Mouse (Mus musculus) left cerebral cortex, adult 2 months (tissue): ENCODE measurements around the gene Hspe1. TPM values are rescaled to one million over a fixed set of nuclear protein-coding genes. Genes with fewer than 3 reads are reported as not detected.

ENCODE experiments used
- DNase-seq, 2 experiments: peaks; one replicate each; pipeline ENCODE4 v3.0.0; 2021 to 2022; ENCODE audit warnings: low spot score in 2 of 2, mixed read lengths in 1 of 2; ENCODE audit errors: extremely low spot score in 1 of 2
- H3K27ac ChIP-seq: fragments of 200-600 bp; 2 replicates; pipeline ENCODE4 v1.8.1; 2022
- H3K4me3 ChIP-seq: fragments of 200-600 bp; 2 replicates; pipeline ENCODE4 v1.8.1; 2022
- CTCF ChIP-seq: fragments of 200-600 bp; IDR thresholded peaks from 2 replicates; pipeline ENCODE4 v1.8.1; 2022; ENCODE audit warnings: antibody characterized with exemption, mild to moderate bottlenecking, moderate library complexity
- intact Hi-C: fragments of 180-260 bp; cut with DNase I; formaldehyde crosslinking; loops from one replicate; pipeline ENCODE4 v1.15.1; 2025
- total RNA-seq, 2 experiments: library from RNA; stranded (reverse); gene quantifications; 2 replicates each; pipeline ENCODE4 v1.2.3; 2021

Gene Hspe1
- total RNA-seq, 2 experiments from 2014 or later: 81.1 to 84.2 TPM

DNA sequence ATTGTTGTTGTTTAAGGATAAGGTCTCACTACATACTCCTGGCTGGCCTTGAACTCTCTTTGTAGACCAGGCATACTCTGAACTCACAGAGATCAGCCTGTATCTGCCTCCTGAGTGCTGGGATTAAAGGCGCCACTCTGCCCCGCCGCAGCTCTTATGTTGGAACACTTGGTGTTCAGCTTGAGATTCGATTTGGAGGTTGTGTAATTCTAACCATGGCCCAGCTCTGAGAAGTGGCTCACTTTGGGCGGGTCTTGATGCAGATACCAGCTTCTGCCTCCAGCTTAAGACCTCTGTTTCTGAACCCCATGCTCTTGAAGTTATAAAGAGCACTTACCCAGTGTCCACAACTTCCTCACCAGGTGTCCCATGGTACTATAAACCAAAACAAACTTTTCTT, 41.8 kb downstream of the Hspe1 start:
- Histone ChIP-seq H3K27ac (no peak overlapping the region), H3K4me3 (no peak overlapping the region)
- DNase-seq: no peak
- no peak for TF ChIP-seq CTCF
- intact Hi-C loops: loop anchor here (2.0 kb wide), 2 partner anchors 29 to 103 kb away; partner anchors contain the start of gene Sf3b1

DNA sequence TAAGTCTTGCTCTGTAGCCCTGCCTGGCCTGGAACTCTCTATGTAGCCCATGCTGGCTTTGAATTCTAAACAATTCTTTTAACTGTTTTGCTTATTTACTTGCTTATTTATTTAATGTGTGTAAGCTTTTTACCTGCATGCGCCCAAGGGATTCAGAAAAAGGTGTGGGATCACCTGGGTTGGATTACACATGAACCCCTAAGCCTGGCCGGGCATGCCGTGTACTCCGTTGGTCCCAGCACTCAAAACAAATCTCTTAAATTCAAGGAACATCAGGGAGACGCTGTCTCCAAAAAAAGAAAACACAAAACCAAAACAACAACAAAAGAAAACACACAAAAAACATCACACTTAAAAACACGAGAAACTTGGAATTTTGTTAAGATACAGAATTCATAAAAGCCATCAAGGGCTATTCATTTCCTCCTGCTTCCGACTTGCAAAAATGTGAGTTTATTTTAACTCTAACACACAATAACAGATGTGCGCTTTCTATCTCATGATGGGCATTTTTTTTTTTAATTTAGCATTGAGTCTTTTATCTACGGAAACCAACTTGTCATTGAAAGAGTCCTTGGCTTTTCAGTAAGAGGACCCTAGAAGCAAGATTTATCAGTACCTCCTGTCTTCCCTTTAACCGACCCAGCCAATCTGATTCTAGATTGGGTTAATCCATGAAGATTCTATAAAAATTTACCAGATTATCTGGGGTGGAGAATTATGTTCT, 42.4 kb downstream of the Hspe1 start:
- TF ChIP-seq CTCF: no peak
- Histone ChIP-seq H3K4me3 (peak overlapping the region; percentile 78), H3K27ac (peak overlapping the region; percentile 97)
- no peak for DNase-seq
- intact Hi-C loops: loop anchor here (2.0 kb wide), 2 partner anchors 28 to 104 kb away; partner anchors contain the start of gene Sf3b1

DNA sequence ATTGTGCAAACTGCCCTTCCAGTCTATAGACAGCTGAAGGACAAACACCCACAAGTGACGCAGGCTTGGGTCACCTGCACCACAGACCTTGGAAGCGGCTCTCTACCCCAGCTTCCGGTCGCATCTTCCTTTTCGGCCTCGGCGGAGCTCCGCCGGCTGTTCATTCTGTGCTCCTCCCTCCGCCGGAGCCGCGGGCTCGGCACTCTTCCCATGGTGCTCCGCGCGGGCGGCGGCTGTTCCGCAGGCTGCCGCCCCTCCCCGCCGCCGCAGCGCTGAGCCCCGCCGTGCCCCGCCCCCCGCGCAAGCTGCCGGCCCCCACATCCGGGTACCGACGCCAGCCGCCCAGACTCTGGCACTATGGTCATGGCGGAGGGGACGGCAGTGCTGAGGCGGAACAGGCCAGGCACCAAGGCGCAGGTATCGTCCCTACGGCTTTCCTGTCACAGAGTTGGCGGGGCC, 43.0 kb downstream of the Hspe1 start, which contains the start of gene Mob4:
Mob4 (plus strand) TSS at position 289 of the 459 bp plus-strand sequence.
- peak within 1 kb of the TSS; percentile 98 for H3K27ac ChIP-seq
- no peak for TF ChIP-seq CTCF
- peak within 1 kb of the TSS; percentile 78 for H3K4me3 ChIP-seq
- peak; percentile 94 to 95 for DNase-seq
- intact Hi-C loops: loop anchor here (1.0 to 2.0 kb wide), 5 partner anchors 28 to 106 kb away; partner anchors contain the start of genes Coq10b, Hspd1, Hspe1 and Mars2

DNA sequence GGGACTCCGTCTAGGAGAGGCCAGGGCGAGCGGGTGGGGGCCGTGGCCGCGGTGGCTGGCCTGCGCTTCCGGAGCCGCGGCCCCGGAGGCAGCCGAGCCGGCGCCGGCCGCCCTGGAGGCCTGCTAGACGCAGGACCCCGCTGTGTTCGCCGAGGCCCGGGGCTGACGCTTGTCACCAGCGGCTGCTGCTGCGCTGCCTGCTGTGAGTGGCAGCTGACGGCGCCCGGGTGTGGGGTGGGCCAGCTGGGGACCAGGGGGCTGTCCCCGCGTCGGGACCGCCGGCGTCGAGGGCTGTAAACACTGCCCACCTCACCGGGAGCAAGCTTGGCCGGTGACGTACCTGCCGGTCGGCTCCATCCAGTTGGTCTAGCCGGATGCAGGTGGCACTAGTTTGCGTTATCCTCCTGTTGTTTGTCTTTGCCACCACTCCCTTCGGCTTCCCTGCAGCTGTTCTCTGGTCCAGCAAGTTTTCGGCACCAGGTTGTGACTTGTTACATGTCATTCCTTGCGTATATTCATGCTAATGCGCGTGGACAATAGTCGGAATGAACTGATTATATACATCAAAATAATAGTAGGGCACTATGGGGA, 43.6 kb downstream of the Hspe1 start:
- DNase-seq: no peak
- no peak for TF ChIP-seq CTCF
- intact Hi-C loops: loop anchor here (1.0 to 2.0 kb wide), 5 partner anchors 27 to 106 kb away; partner anchors contain the start of genes Coq10b, Hspd1, Hspe1 and Mars2
- peak overlapping the region; percentile 78 for H3K4me3 ChIP-seq
- H3K27ac ChIP-seq: peak overlapping the region; percentile 98

DNA sequence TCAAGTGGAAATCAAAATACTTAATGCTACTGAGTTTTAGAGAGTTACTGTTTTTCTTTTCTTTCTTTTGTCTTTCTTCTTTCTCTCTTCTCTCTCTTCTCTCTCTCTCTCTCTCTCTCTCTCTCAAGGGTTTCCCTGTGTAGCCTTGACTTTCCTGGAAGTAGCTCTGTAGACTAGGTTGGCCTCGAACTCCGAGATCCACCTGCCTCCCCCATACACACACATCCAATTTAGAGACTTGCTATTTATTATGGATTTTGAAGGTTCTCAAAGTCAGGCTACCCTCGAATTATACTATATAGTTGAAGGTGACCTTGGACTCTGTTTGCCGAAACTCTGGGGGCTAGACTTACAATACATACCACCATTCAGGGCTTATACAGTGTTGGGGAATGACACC, 44.4 kb downstream of the Hspe1 start:
- Histone ChIP-seq H3K4me3 (peak overlapping the region; percentile 78), H3K27ac (no peak overlapping the region)
- no peak for DNase-seq
- intact Hi-C loops: no loop called here
- TF ChIP-seq CTCF: no peak

DNA sequence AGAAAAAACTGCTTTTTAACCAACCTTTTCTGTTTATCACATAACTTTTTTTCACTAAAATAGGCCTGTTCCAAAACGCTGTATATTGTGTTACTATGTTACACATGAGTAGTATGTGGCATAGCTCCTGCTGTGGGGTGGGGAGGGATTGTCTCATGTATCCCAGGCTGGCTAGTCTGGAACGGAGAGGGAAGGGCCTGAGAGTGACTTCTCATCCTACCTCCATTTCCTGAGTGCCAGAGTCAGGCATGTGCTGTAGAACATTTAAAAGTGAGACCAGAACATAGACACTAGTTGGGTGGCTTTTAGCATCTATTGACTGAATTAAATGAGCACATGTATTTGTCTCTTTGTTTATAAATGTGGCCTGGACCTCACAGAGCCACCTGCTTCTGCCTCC, 45.2 kb downstream of the Hspe1 start:
- intact Hi-C loops: no loop called here
- DNase-seq: no peak
- H3K27ac ChIP-seq: no peak overlapping the region
- no peak overlapping the region for H3K4me3 ChIP-seq
- TF ChIP-seq CTCF: no peak

DNA sequence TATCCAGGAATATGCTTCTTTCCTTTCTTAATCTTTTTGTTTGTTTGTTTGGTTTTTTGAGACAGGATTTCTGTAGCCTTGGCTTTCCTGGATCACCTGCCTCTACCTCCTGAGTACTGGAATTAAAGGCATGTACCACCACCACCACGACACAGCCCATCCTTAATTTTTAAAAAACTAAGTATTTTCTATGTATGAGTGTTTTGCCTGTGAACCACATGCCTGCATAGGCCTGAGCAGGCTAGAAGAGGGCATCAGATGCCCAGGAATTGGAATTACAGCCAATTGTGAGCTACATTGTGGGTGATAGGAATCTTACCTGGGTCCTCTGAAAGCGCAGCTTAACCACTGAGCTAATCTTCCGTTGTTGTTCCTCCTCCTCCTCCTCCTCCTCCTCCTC, 46.4 kb downstream of the Hspe1 start:
- intact Hi-C loops: no loop called here
- TF ChIP-seq CTCF: no peak
- DNase-seq: no peak

DNA sequence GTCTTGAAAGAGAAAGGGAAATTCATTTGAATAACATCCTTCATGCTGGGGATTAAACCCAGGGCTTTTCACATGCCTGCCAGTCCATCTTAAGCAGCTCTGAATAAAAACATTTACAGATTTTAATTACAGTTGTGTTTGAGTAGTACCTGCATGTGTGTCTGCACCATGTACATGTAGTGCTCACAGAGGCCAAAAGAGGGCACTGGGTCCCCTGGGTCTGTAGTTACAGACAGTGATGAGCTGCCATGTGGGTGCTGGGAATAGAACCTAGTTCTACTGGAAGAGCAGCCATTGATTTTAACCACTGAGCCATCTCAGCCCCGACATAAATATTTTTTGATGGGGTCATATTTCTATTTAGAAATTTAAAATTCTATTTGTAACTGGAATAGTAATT, 47.9 kb downstream of the Hspe1 start:
- intact Hi-C loops: no loop called here
- no peak for DNase-seq
- no peak overlapping the region for H3K27ac ChIP-seq
- no peak; the same call in 1 of the 2 replicates for TF ChIP-seq CTCF
- H3K4me3 ChIP-seq: no peak overlapping the region

More for the DNA sequence above, 46.4 kb downstream of the Hspe1 start:
- no peak overlapping the region for H3K4me3 ChIP-seq
- H3K27ac ChIP-seq: no peak overlapping the region

Other genes with a start within 250 kb of the Hspe1 start
- 10 to 100 TPM; 19.9 to 23.5 TPM for gene Ankrd44, start 161.7 kb upstream of the Hspe1 start, total RNA-seq
- gene Sf3b1, start 60.7 kb upstream of the Hspe1 start, total RNA-seq: 100 to 1,000 TPM; 159 to 164 TPM
- 10 to 100 TPM; 32.9 to 33.8 TPM for gene Coq10b, start 35.4 kb upstream of the Hspe1 start, total RNA-seq
- 100 to 1,000 TPM; 151 to 170 TPM for gene Hspd1, start 111 bp downstream of the Hspe1 start, total RNA-seq
- 10 to 100 TPM; 50.2 to 50.3 TPM for gene Mob4, start 43.1 kb downstream of the Hspe1 start, total RNA-seq
- gene Rftn2, start 138.7 kb downstream of the Hspe1 start, total RNA-seq: 10 to 100 TPM; 20.2 to 23.6 TPM
- gene Mars2, start 149.0 kb downstream of the Hspe1 start, total RNA-seq: 10 to 100 TPM; 10.2 to 10.7 TPM